Comparison of ENCODE assay signal across 11 mouse cellular contexts in the genomic region with DNA sequence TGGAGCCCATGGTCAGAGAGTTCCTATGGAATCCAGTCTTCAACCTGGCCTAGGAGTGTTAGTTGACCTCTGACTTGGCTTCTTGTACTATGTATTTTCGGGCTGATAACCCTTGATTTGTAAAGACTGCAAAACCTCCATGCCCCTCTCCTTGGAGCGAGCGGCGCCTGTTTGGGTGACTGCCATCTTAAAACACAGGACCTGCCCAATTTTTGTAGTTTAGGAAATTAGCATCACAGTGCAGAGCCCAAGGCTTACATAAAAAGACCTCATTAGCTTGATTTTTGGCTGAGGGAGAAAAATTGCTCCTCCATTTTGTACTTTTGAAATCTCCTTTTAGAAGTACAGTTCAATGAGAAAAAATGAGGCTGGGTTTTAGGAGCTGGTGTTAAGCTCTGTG. TPM values are rescaled to one million over a fixed set of nuclear protein-coding genes. Genes with fewer than 3 reads are reported as not detected.
DNase-seq lines count a peak whose midpoint lies in the region; ATAC-seq lines count a peak whose summit lies in the region.
"Had no signal": no experiment of that assay in that cellular context is flagged by ENCODE, and none has a peak within 500 bp of the region (broad histone marks: within the 10 kb centered on the region; RNA-seq: fewer than 3 reads in every experiment).

No protein-coding gene starts in this region.

- 86% methylated on average over 4 of the region's 4 CpGs for WGBS in kidney, embryonic 14.5 days
- 84% methylated on average over 4 of the region's 4 CpGs for WGBS in embryonic facial prominence, embryonic 12.5 days
- 83% methylated on average over 4 of the region's 4 CpGs for WGBS in intestine, embryonic 15.5 days
- 68% methylated on average over 4 of the region's 4 CpGs for WGBS in neural tube, embryonic 13.5 days

- H3K9me3 ChIP-seq in kidney, embryonic 14.5 days (ENCODE audit: control insufficient read depth, low read length) = no peaks in the 10 kb centered on the region
- H3K9me3 ChIP-seq in embryonic facial prominence, embryonic 12.5 days = no peaks in the 10 kb centered on the region
- H3K9me3 ChIP-seq in intestine, embryonic 15.5 days = no peaks in the 10 kb centered on the region
- no peaks in the 10 kb centered on the region for H3K9me3 ChIP-seq in neural tube, embryonic 13.5 days

- peaks cover 45% of the 10 kb centered on the region for H3K36me3 ChIP-seq in kidney, embryonic 14.5 days (ENCODE audit: control insufficient read depth, insufficient read depth, low read length)
- H3K36me3 ChIP-seq in embryonic facial prominence, embryonic 12.5 days = peaks cover 36% of the 10 kb centered on the region
- H3K36me3 ChIP-seq in intestine, embryonic 15.5 days = peaks cover 12% of the 10 kb centered on the region; the same call in 1 of the 2 replicates
- peaks cover 13% of the 10 kb centered on the region for H3K36me3 ChIP-seq in neural tube, embryonic 13.5 days

- DNase-seq in kidney, adult 8-10 months = no peak
- no peak for DNase-seq in layer of hippocampus, postnatal 10 days (ENCODE audit: low spot score in 2 of 2)
- no peak for DNase-seq in cerebellum, adult 9-11 months
- no peak for DNase-seq in spleen, adult 18-20 months
- DNase-seq: cerebellum, adult 11 months; lung, postnatal 36 days; right cerebral cortex, postnatal 4 days had no signal

- H3K4me1 ChIP-seq in kidney, embryonic 14.5 days (ENCODE audit: control insufficient read depth, insufficient read depth, low read length) = peaks cover 23% of the 10 kb centered on the region
- peaks cover 20% of the 10 kb centered on the region for H3K4me1 ChIP-seq in embryonic facial prominence, embryonic 12.5 days
- H3K4me1 ChIP-seq in intestine, embryonic 15.5 days (replicated peaks) = peaks cover 18% of the 10 kb centered on the region
- peaks cover 36% of the 10 kb centered on the region for H3K4me1 ChIP-seq in neural tube, embryonic 13.5 days (replicated peaks)

- H3K27me3 ChIP-seq in kidney, embryonic 14.5 days (ENCODE audit: control insufficient read depth, insufficient read depth, low read length) = no peaks in the 10 kb centered on the region
- no peaks in the 10 kb centered on the region for H3K27me3 ChIP-seq in embryonic facial prominence, embryonic 12.5 days
- no peaks in the 10 kb centered on the region for H3K27me3 ChIP-seq in intestine, embryonic 15.5 days (replicated peaks)
- H3K27me3 ChIP-seq in neural tube, embryonic 13.5 days = peaks cover 19% of the 10 kb centered on the region

- H3K4me3 ChIP-seq in kidney, embryonic 14.5 days (ENCODE audit: low read length) = peak overlapping the region; percentile 89
- H3K4me3 ChIP-seq in embryonic facial prominence, embryonic 12.5 days = peak overlapping the region; percentile 80
- peak overlapping the region; percentile 85; the same call in 1 of the 2 replicates for H3K4me3 ChIP-seq in intestine, embryonic 15.5 days (replicated peaks)
- H3K4me3 ChIP-seq in neural tube, embryonic 13.5 days = peak overlapping the region; percentile 85; the same call in 1 of the 2 replicates

- H3K27ac ChIP-seq in kidney, embryonic 14.5 days (ENCODE audit: low read depth, low read length) = no peak overlapping the region
- H3K27ac ChIP-seq in embryonic facial prominence, embryonic 12.5 days = no peak overlapping the region
- H3K27ac ChIP-seq in intestine, embryonic 15.5 days = no peak overlapping the region
- H3K27ac ChIP-seq in neural tube, embryonic 13.5 days (replicated peaks) = no peak overlapping the region

- peak overlapping the region; percentile 77 for H3K4me2 ChIP-seq in kidney, embryonic 14.5 days (replicated peaks; ENCODE audit: low read depth, low read length)
- H3K4me2 ChIP-seq in embryonic facial prominence, embryonic 12.5 days (replicated peaks) = peak overlapping the region; percentile 72
- H3K4me2 ChIP-seq in intestine, embryonic 15.5 days (replicated peaks) = peak overlapping the region; percentile 68
- H3K4me2 ChIP-seq in neural tube, embryonic 13.5 days = peak overlapping the region; percentile 91

- ATAC-seq in kidney, embryonic 14.5 days (ENCODE audit: low FRiP score, low TSS enrichment) = no peak
- ATAC-seq in embryonic facial prominence, embryonic 12.5 days (ENCODE audit: insufficient number of reproducible peaks, insufficient read depth, low FRiP score, low TSS enrichment) = no peak
- ATAC-seq in intestine, embryonic 15.5 days = no peak
- no peak for ATAC-seq in neural tube, embryonic 13.5 days (ENCODE audit: low read depth)

- H3K9ac ChIP-seq in kidney, embryonic 14.5 days (ENCODE audit: low read depth, low read length) = peak overlapping the region; percentile 87; the same call in 1 of the 2 replicates
- no peak overlapping the region for H3K9ac ChIP-seq in embryonic facial prominence, embryonic 12.5 days
- H3K9ac ChIP-seq in intestine, embryonic 15.5 days = no peak overlapping the region
- no peak overlapping the region for H3K9ac ChIP-seq in neural tube, embryonic 13.5 days

RNA-seq across cellular contexts. Expression of a gene that starts 2.2 kb away (rescaled TPM):
- 146 and 192 TPM in 2 replicates for polyA plus RNA-seq in kidney, embryonic 14.5 days (2014; fragmentation: Nextera tagmentation; extraction: Ambion mirVana)
- polyA plus RNA-seq in embryonic facial prominence, embryonic 12.5 days (2016; fragmentation: Nextera tagmentation; extraction: Ambion mirVana) = 179 and 184 TPM in 2 replicates
- polyA plus RNA-seq in intestine, embryonic 15.5 days (2015; fragmentation: Nextera tagmentation; extraction: Ambion mirVana) = 117 and 125 TPM in 2 replicates
- polyA plus RNA-seq in neural tube, embryonic 13.5 days (2015; fragmentation: Nextera tagmentation; extraction: Ambion mirVana) = 24.6 and 36.4 TPM in 2 replicates
- total RNA-seq in layer of hippocampus, postnatal 10 days (2021) = 1 to 10 TPM; 8.0 to 9.8 TPM
